Mouse (Mus musculus) NIH3T3 (cell line): ENCODE measurements around the gene Mageb2.
"Not testable (repeated sequence)": the region's sequence is repeated elsewhere in the genome, so short reads cannot be mapped to it uniquely, and the experiment has no call there.

ENCODE experiments used
- DNase-seq: peaks from one replicate; pipeline ENCODE4 v3.0.0-alpha.2; 2012; ENCODE audit warnings: low read depth

Gene Mageb2

DNA sequence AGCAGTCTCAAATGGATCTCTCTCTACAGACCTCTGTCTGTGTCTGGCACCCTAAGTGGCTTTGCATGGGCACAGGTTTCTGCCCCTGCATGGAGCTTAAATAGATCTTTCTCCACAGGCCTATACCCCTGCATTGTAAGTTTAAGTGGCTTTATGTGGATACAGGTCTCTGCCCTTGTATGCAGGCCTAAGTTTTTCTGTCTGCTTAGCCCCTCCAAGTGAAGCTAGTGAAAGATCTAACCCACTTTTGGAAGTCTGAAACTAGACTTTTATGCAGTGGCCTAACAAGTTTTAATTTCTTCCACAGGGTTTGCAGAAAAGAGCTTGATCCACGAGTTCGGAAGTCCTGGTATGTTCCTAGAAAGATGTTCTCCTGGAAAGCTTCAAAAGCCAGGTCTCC, at the start of gene Mageb2:
Gene Mageb2 (plus strand): TSS at position 301 of the 400 bp plus-strand sequence.
- not testable (repeated sequence) for DNase-seq

DNA sequence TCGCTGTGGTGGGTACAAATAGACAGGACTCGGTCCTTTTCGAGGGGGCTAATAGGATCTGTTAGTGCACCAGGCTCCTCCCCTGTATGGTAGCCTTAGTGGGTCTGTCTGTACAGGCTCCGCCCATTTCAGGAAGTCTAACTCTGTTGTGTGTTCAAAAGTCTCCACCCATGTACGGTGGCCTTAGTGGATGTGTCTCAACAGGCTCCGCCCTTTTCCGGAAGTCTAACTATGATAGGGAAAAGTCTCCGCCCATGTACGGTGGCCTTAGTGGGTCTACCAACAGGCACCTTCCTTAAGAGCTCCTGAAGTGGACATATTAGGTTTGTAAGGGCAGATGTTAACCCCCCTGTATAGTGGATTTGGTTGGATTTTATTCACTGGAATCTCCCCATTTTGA, 18.2 kb upstream of the Mageb2 start:
- not testable (repeated sequence) for DNase-seq
